Mouse (Mus musculus): ENCODE measurements around the gene Wasf2.
A peak's percentile ranks its signal among the peaks of the same experiment; 100 is the strongest.

DNA sequence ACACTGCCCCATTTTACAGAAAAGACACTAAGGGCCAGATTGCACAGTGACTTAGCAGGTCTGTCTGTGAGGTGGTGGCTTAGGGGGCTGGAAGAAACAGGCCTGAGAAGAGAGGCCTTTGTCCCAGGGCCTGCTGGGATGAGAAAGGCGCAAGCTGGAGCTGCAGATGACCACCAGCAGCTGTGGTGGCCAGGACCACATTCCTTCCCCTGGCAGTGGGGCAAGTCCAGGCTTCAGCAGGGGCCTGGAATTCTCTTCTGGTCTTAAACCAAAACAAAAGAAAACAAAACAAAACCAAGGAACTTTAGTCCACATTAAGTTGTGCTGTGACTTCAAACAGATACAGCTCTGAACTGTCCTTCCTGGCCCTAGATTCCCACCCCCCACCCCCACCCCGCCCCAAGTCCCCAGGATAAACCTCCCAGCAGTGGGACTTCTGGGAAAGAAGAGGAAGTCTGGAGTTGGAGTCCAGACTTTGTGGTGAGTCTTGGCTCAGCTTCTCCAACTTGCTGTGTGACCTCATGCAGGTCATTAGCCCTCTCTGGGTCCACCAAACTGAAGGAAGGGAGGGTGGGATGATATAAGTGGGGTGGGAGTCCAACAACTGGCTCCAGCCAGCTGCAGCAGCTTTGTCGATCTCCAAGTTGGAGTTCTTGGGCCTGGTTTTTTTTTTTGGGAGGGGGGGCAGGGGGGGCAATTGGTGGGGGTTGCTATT lies 13.4 kb upstream of the Wasf2 start:
- TF ChIP-seq USF1 (IDR thresholded peaks at IDR 0.05; ENCODE audit: low read depth) (no peak), POLR2AphosphoS2 (IDR thresholded peaks at IDR 0.05; ENCODE audit: insufficient read length, low read depth) (peak; percentile 35), REST (IDR thresholded peaks at IDR 0.05; ENCODE audit: insufficient read depth, insufficient read length) (no peak), TCF3 (IDR thresholded peaks at IDR 0.05; ENCODE audit: insufficient read length, low read depth) (peak; percentile 77), POLR2A (IDR thresholded peaks at IDR 0.05; ENCODE audit: insufficient read length, low read depth) (peak; percentile 28), MYOD1 (IDR thresholded peaks at IDR 0.05; ENCODE audit: control insufficient read depth in 1 of 3, insufficient read length in 2 of 3, low read depth in 2 of 3) (peak; percentile 56 to 95 (median 94))

Data from myocyte (in vitro differentiated cells).